Mouse (Mus musculus): ENCODE data around the gene 4930523C07Rik.

Gene 4930523C07Rik

GRCm38 (mm10) chr1:160045971-160046370, 1.8 kb downstream of the 4930523C07Rik start:
- in situ Hi-C loops (cut with MboI): loop anchor here (5.0 kb wide), 1 partner anchor 49 kb away; no protein-coding TSS in a partner anchor

DNA sequence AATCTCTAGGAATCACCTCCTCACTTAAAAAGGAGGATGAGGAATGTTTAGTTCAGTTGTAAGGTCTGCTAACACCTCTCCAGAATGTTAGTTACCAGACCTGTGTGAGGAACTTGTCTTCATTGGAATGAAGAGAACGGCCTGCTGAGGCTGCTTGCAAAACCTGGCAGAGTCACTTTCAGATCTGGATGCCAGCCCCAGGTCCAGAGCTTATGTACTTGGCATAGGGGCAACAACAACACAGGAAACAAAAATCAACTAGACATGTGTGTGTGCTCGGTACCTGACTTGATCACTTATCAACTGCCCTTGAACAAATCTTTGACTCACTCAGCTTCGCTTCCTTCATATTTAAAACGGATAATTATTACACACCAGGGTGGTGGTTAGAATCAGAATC, 2.6 kb downstream of the 4930523C07Rik start:
- in situ Hi-C loops (cut with MboI): loop anchor here (5.0 kb wide), 1 partner anchor 49 kb away; no protein-coding TSS in a partner anchor

DNA sequence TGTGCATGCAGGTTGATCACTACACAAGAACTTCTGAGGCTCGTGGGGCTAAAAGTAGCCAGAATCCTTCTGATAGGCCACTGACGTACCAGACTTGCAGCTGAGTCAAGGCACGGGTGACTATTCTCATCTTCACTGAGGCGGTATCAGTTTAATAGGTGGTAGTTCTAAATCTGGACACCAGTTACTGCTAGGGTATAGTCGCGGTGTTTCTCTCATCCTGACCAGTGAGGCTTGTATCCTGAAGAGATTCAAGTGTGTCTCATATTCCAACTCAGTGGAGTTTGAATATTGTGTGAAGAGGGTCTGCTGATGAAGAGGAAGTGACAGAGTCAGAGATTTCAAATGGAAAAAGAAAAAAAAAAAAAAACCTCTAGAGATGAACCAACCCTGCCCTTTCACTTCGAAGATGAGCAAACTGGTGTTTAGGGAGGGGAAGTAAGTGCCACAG, 3.3 kb downstream of the 4930523C07Rik start:
- in situ Hi-C loops (cut with MboI): loop anchor here (5.0 kb wide), 1 partner anchor 50 kb away; no protein-coding TSS in a partner anchor

GRCm38 (mm10) chr1:160049131-160049880, 5.1 kb downstream of the 4930523C07Rik start:
- in situ Hi-C loops (cut with MboI): loop anchor here (5.0 kb wide), 1 partner anchor 52 kb away; no protein-coding TSS in a partner anchor

- in situ Hi-C loops (cut with MboI): no loop called here
Observed at GRCm38 (mm10) chr1:160050898-160051297, 6.7 kb downstream of the 4930523C07Rik start.

DNA sequence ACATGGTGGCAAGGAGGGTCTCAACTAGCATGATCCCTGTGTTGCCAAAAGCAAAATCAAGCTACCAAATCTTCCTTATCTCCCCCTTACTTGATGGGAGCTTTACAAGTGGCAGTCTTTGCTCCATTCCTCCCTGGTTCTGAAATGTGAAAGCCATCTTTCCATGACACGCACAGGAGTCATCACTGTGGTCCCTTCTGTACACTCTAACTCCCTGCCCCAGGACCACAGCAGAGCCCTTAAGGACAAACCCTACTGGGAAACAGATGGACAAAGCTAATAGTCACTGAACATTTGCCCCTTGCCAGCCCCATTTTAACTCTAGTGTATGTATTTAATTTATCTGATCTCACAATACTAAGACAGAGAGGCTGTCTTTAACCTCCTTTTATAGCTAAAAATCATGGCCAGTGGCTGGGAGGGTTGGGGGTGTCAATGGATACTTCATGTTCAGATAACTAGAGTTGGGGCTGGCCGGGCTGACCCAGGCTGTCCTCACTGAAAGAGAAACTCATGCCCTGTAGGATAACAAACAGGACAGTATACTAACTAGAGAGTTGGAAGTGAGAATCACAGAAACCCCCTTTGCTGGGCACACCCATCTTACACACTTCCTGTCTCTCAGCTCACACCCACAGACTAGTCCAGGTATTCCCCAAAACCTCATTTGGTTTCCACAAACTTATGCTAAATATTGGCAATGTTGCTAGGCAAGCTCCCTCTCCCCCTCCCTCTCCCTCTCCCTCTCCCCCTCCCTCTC, 8.6 kb downstream of the 4930523C07Rik start:
- in situ Hi-C loops (cut with MboI): no loop called here

DNA sequence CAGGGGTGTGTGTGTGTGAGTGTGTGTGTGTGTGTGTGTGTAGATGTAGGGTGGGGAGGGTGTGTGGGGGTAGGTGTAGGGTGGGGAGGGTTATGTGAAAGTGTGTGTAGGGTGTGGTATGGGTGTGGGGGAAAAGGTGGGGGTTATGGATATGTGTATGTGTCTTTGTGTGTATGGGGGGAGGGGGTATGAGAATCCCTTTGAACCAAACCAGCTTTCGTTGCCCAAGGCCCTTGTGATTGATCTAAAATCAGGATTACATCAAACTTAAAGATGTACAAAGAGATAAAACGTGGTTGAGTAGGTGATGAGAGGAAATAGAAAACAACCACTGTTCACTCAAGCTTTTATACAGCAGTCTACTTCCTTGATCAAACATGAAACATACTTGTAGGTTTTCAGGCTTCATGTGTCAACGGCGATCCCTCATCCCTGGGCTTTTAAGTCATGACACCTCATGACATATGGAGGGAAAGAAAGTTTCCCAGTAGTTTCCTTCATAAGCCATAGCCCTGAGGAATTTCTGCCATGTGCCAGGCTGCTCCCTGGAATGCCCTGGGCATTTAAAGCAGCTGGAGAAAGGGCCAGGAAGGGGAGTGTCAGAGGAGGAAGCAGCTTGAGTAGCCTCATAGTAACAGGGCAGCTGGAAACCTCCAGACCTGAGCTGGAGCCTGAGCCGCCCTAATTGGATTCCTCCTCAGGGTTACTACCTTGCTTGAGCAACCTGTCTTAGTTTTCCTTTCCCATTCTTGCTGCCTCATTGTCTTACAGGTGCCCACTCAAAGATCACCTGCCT, 9.5 kb downstream of the 4930523C07Rik start:
- in situ Hi-C loops (cut with MboI): no loop called here

DNA sequence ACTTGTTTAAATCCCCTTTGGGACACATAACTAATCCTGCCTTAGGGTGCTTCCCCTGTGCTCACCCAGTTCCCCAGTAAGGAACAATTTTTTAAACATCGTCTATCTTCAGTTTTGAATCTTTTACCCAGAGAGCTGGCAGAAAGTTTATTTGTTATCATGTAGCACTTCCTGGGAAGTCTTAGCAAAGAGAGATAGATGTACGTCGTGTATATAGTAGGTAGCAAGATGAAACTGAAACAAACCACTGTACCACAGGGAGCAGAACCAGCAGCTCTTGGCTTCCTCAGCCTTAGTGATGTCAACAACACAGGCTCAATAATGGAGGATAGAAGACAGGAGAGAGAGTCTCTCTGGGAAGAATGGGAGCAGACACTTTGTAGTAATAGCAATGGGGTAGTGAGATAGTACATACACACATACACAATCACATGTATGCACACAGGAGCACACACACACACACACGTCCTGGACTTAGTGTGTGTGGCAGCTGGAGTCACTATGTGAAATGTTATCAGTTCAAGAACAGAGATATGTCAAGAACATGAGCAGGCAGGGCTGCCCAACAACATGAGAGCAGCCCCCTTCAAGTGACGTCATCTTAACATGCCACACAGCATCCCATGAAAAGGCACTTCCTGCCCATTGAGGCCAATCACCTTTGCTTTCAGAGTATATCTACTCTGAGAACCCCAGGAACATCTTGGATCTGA, 10.3 kb downstream of the 4930523C07Rik start:
- in situ Hi-C loops (cut with MboI): no loop called here

DNA sequence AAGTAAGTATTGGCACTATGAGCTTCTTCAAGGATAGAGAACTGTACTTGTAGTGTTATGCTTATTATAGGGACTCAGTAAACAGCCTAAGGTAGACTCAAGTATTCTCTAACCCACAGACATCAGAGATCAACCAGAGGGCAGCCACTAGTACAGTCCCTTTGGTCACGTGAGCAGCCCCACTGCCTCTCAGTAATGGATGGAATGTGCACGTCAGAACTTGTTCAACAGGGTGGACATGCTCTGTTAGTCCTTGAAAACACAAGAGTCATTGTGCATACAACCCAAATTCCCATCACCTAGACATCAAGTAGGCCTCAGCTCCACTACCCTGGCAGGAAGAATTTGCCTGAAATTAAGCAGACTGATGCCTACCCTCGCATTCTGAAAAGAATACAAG, 13.5 kb downstream of the 4930523C07Rik start:
- in situ Hi-C loops (cut with MboI): no loop called here

DNA sequence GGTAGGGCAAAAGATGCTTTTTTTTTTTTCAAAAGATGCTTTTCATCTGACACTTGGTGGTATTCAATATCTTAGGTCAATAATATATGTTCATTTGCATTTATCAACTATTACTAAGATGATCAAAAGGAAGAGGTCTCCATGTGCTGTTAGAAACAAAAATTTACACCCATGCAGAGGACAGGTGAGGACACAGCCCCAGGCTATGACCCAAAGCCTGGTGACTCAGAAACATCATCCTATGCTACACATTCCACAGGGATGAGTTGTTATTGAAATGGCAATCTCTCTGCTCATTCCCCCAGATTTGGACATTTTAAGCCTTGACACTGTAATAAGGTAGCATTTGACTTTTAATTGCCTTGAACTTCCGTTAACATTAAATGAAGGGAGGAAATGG, 15.7 kb downstream of the 4930523C07Rik start:
- in situ Hi-C loops (cut with MboI): loop anchor here (5.0 kb wide), 1 partner anchor 153 kb away; no protein-coding TSS in a partner anchor

GRCm38 (mm10) chr1:160060542-160060941, 16.4 kb downstream of the 4930523C07Rik start:
- in situ Hi-C loops (cut with MboI): loop anchor here (5.0 kb wide), 1 partner anchor 153 kb away; no protein-coding TSS in a partner anchor

GRCm38 (mm10) chr1:160061321-160061720, 17.1 kb downstream of the 4930523C07Rik start:
- in situ Hi-C loops (cut with MboI): loop anchor here (5.0 kb wide), 1 partner anchor 154 kb away; no protein-coding TSS in a partner anchor

- in situ Hi-C loops (cut with MboI): loop anchor here (5.0 kb wide), 1 partner anchor 155 kb away; no protein-coding TSS in a partner anchor
Observed at GRCm38 (mm10) chr1:160061725-160062366, 17.7 kb downstream of the 4930523C07Rik start.

- in situ Hi-C loops (cut with MboI): loop anchor here (5.0 kb wide), 1 partner anchor 157 kb away; no protein-coding TSS in a partner anchor
Observed at GRCm38 (mm10) chr1:160064547-160065144, 20.5 kb downstream of the 4930523C07Rik start.

- in situ Hi-C loops (cut with MboI): loop anchor here (25.0 kb wide), 1 partner anchor 692 kb away; no protein-coding TSS in a partner anchor
Observed at GRCm38 (mm10) chr1:160078882-160079661, 34.9 kb downstream of the 4930523C07Rik start.

- in situ Hi-C loops (cut with MboI): loop anchor here (25.0 kb wide), 1 partner anchor 694 kb away; no protein-coding TSS in a partner anchor
Observed at GRCm38 (mm10) chr1:160080800-160081436, 36.7 kb downstream of the 4930523C07Rik start.

GRCm38 (mm10) chr1:160082647-160083046, 38.5 kb downstream of the 4930523C07Rik start:
- in situ Hi-C loops (cut with MboI): loop anchor here (25.0 kb wide), 1 partner anchor 695 kb away; no protein-coding TSS in a partner anchor

DNA sequence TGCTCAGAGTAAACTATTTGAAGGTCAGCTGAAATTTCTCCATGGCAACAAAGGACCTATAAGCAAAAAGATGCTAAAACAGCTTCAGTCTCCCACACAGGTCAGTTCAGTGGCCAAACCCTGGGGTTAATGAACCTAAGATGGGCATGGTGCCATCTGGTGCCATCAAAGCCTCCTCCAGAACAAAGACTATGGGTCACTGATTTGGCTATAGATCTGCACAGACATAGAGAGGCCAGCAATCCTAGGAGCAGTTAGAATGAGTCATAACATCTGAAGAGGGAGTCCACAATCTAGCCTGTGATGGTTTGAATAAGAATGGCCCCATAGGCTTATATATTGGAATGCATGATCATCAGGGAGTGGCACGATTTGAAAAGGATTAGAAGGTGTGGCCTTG, 40.1 kb downstream of the 4930523C07Rik start:
- in situ Hi-C loops (cut with MboI): loop anchor here (25.0 kb wide), 1 partner anchor 697 kb away; no protein-coding TSS in a partner anchor

Measured in mature B cell (primary cell).